Mouse (Mus musculus): Measurements from ENCODE around the gene Ccl1.

- TF ChIP-seq CTCF (IDR thresholded peaks at IDR 0.05; ENCODE audit: low read depth) (no peak), EP300 (IDR thresholded peaks at IDR 0.05; ENCODE audit: low read depth) (no peak)
Observed at GRCm38 (mm10) chr11:82351039-82351438, 45.5 kb upstream of the Ccl1 start.

Data from liver, postnatal 0 days (tissue).